Mouse (Mus musculus): ENCODE results near the gene Arid5b.

Arid5b gene

GRCm38 (mm10) chr10:68192824-68193255 lies 85.7 kb downstream of the Arid5b start:
- DNase-seq (ENCODE audit: low spot score) = no peak

GRCm38 (mm10) chr10:68191691-68192380 lies 86.7 kb downstream of the Arid5b start:
- no peak for DNase-seq (ENCODE audit: low spot score)

- DNase-seq (ENCODE audit: low spot score) = no peak
Measured at GRCm38 (mm10) chr10:68191146-68191545, 87.4 kb downstream of the Arid5b start.

- no peak for DNase-seq (ENCODE audit: low spot score)
Measured at GRCm38 (mm10) chr10:68189847-68190246, 88.7 kb downstream of the Arid5b start.

- no peak for DNase-seq (ENCODE audit: low spot score)
Measured at GRCm38 (mm10) chr10:68183096-68183495, 95.4 kb downstream of the Arid5b start.

- no peak for DNase-seq (ENCODE audit: low spot score)
Measured at GRCm38 (mm10) chr10:68182266-68182665, 96.3 kb downstream of the Arid5b start.

GRCm38 (mm10) chr10:68181156-68181555 lies 97.4 kb downstream of the Arid5b start:
- DNase-seq (ENCODE audit: low spot score) = no peak

GRCm38 (mm10) chr10:68180721-68181120 lies 97.8 kb downstream of the Arid5b start:
- DNase-seq (ENCODE audit: low spot score) = no peak

GRCm38 (mm10) chr10:68180151-68180550 lies 98.4 kb downstream of the Arid5b start:
- no peak for DNase-seq (ENCODE audit: low spot score)

- no peak for DNase-seq (ENCODE audit: low spot score)
Measured at GRCm38 (mm10) chr10:68179741-68180140, 98.8 kb downstream of the Arid5b start.

- no peak for DNase-seq (ENCODE audit: low spot score)
Measured at GRCm38 (mm10) chr10:68179339-68179738, 99.2 kb downstream of the Arid5b start.

- DNase-seq (ENCODE audit: low spot score) = no peak
Measured at GRCm38 (mm10) chr10:68177697-68178485, 100.6 kb downstream of the Arid5b start.

- no peak for DNase-seq (ENCODE audit: low spot score)
Measured at GRCm38 (mm10) chr10:68175811-68176210, 102.7 kb downstream of the Arid5b start.

- no peak for DNase-seq (ENCODE audit: low spot score)
Measured at GRCm38 (mm10) chr10:68173634-68174033, 104.9 kb downstream of the Arid5b start.

GRCm38 (mm10) chr10:68172906-68173305 lies 105.6 kb downstream of the Arid5b start:
- DNase-seq (ENCODE audit: low spot score) = no peak

GRCm38 (mm10) chr10:68171974-68172373 lies 106.6 kb downstream of the Arid5b start:
- no peak for DNase-seq (ENCODE audit: low spot score)

GRCm38 (mm10) chr10:68168613-68169012 lies 109.9 kb downstream of the Arid5b start:
- no peak for DNase-seq (ENCODE audit: low spot score)

- no peak for DNase-seq (ENCODE audit: low spot score)
Measured at GRCm38 (mm10) chr10:68168141-68168540, 110.4 kb downstream of the Arid5b start.

GRCm38 (mm10) chr10:68167118-68167517 lies 111.4 kb downstream of the Arid5b start:
- DNase-seq (ENCODE audit: low spot score) = no peak

GRCm38 (mm10) chr10:68166695-68167086 lies 111.8 kb downstream of the Arid5b start:
- DNase-seq (ENCODE audit: low spot score) = no peak

GRCm38 (mm10) chr10:68165709-68166694 lies 112.5 kb downstream of the Arid5b start:
- no peak for DNase-seq (ENCODE audit: low spot score)

Data from left cerebral cortex, adult 11 months (tissue).